Mouse (Mus musculus): ENCODE results near the gene Espnl.
A peak's percentile ranks its signal among the peaks of the same experiment; 100 is the strongest.

Espnl gene

DNA sequence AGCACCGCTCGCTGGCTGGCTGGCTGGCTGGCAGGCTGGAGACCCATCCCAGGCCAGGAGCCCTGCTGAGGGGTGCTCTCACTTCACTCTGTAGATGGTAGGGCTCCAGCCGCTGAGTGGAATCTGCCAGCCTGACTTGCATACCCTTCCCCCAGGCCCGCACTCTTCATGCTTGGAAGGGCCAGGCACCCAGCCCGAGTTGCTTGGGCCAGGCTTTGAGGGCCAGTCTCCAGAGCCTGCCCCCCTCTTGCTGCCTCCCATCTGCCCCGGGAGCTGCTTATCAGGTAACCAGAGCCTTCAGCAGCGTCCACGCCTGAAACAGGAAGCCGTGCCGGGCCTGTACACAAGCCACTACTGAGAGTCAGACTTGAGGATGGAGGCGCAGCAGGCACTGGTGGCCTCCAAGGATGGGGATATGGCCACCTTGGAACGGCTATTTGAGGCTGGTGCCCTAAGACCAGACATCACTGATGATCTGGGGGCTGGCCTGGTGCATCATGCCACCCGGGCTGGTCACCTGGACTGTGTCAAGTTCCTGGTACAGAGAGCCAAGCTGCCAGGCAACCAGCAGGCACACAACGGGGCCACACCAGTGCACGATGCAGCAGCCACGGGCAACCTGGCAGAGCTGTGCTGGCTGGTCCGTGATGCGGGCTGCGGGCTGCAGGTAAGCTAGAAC lies at the start of gene Espnl:
Espnl (plus strand) TSS at position 316 of the 679 bp plus-strand sequence.
- no peak for DNase-seq (ENCODE audit: low spot score in 2 of 2)

DNA sequence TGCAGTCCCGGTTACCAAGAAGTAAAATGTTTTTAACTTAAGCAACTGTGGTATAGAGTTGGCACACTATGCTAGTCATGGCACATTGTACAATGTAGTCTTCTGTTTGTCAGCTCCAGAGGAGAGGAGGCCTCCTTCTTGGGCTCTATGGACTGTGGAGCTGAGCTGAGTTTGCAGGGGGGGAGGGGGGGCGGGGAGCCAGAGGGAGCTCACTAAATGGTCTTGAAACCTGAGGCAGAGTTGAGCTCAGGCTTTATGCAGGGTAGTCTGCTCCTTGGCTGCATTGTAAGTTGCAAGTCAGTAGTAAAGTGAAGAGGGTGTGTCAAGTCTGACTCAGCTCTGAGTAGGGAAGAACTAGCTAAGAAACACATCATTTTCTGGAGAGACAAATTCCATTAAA lies 49.6 kb upstream of the Espnl start:
- DNase-seq (ENCODE audit: low spot score in 2 of 2), result no peak

DNA sequence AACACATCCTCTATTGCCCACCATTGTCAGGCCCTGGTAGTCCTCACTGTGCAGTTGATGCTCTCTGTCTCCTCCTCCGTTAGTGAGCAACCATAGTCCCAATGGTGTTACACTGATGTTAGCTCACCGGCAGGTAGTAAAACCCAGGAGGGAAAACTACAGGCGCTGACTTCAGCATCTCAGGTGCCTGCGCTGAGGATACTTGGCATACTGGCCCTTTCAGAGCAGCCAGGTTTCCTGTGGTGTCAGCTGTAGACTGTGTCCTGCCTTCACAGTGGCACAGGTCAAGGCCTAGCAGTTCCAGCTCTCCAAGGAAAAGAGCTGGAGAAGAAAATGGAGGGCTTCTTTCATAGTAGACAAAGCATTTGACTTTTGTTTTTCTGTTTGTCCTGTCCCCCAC lies 45.3 kb upstream of the Espnl start:
- no peak for DNase-seq (ENCODE audit: low spot score in 2 of 2)

DNA sequence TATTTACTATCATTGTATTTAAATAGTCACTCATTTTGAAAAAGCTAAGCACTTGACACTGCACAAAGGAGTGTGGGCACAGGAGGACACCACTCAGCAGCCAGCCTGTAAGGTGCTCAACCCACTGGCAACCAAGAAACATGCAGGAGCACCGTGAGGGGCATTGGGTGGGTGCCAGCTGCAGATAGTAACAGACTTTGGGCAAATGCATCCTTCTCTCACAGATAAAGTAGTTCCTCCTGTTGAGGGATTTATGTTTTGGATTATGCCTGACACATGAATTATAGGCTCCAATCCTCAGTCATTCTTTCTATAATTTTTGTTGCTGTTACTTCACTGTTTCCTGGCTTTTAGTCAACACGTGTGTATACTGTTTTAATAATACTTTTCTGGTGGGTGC lies 44.4 kb upstream of the Espnl start:
- DNase-seq (ENCODE audit: low spot score in 2 of 2), result no peak

DNA sequence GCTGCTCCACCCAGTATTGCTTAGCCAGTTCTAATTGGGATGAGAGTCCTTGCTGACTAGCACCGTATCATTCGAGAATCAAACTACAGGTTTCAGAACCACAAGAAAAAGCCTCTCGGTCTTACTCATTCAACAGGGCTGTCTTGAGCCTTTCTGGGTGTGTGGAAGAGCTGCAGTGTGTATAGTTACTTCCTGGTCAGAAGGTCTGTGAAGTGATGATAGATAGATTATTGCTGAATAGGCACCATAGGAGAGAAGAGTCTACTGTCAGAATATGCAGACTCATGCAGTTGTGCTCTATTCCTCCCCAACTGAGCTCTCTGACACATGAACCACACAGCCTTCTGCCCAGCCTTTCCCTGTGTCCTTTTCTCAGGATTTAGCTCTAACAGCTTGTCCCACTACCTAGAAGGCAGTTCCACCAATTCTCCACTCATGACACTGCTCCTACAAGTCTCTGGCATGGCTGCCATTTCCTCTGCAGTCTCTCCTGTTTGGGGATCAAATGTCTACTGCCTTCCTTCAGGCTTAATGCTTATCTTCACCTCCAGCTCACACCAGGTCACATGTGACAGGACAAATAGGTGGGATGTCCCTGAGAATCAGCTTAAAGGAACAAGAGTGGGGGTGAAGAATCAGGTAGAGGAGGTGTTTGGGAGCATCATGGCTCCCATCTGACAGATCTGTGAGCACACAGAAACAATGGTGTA lies 43.3 kb upstream of the Espnl start:
- DNase-seq (ENCODE audit: low spot score in 2 of 2), result no peak

DNA sequence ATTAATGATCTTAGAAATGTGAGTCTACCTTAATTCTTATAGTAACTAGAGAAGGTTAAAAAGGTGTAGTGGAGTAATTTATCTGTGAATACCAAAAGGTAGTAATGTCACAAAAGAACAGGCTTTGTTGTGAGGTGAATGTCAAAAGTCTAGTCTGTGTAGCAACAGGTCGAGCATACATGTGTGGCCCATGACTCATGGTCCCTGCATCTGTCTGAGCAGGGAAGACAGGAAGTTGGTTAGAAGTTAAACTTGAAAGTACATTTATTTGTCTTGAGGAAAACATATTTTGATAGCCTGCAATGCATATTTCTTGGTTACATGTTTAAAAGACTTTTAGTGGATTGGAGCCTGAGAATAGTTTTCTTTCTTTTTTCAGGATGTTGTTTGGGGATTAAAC lies 42.7 kb upstream of the Espnl start:
- DNase-seq (ENCODE audit: low spot score in 2 of 2), result no peak

DNA sequence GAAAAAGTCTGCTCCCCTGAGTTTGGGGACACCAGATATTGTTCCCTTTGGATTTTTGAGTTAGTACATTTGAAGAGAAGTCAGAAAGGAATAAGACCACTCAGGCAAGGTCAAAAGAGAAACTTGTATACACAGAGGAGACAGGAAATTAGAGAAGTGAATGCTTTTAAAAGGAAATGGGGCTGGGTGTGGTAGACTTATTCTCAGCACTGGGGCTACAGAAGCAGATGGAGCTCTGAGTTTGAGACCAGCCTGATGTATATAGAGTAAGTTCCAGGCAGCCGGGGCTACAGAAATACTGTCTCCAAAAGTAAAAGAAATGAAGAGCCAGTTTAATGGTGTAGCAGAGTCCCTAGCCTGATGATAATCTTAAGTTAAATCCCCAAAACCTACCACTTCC lies 39.3 kb upstream of the Espnl start:
- no peak for DNase-seq (ENCODE audit: low spot score in 2 of 2)

DNA sequence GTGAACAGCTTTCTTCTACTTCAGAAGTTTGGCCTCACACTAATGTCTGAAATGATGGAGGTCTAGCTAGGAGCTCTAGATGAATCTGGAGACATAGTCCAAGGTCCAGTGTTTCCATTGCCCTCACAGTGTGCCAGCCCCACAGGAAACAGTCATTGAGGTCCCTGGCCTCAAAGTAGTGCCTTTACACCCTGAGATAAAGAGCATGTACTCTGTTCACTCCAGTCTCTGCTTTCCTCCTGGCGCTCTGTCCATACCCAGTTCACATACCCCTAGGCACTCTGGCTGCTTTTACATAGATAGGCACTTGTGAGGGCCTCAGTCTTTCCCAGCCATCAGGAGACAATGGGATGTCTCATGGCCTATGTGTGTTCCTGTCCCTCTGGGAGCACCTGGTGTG lies 32.5 kb upstream of the Espnl start:
- no peak for DNase-seq (ENCODE audit: low spot score in 2 of 2)

DNA sequence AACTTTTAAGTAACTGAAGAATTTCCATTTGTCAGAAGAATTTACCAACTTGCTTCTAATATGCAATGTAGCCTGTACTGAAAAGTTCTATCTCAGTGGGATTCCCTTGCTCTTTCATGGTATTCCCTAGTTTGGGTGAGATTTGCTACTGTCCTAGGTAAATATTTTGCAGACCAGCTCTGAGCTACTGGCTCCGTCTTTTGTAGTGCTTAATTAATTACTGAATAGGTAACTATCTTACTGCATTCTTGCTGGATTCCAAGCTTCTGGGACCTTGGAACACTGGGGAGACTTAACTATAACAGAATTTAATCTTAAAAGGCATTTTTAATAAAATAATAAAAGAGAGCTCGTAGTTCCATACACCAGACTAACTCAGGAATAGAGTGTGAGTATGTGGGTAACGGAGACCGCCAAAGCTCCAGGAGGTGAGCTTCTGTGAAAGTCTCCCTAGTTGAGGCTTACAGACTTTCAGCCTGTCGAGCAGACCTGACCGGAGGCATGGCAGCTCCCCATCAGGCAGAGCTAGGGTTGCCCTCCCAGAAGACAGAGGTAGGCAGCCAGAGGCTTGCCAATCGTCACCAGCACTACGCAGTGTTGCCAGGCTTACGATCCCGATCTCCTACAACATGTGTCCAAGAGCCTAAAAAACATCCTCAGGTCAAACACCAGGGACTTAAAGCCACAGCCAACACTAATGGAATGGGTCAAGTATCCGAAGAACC lies 29.6 kb upstream of the Espnl start:
- no peak for DNase-seq (ENCODE audit: low spot score in 2 of 2)

DNA sequence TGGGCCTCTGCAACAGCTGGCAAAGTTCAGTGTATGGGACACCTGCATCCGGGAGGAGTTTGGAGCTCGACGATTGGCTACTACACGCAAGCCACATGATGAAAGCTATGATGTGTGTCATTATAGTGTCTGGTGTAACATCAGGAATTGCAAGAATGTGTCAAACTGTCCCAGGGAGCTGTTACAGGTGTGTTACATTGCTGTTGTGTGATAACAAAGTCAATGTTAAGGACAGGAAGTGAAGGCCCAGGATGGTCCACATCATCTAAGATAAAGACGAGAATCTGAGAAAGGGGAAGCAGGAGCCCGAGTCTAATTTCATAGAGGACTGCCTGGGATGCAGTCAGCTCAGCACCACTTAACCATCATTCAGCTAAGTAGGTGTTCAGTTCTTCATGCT lies 26.3 kb upstream of the Espnl start:
- no peak for DNase-seq (ENCODE audit: low spot score in 2 of 2)

DNA sequence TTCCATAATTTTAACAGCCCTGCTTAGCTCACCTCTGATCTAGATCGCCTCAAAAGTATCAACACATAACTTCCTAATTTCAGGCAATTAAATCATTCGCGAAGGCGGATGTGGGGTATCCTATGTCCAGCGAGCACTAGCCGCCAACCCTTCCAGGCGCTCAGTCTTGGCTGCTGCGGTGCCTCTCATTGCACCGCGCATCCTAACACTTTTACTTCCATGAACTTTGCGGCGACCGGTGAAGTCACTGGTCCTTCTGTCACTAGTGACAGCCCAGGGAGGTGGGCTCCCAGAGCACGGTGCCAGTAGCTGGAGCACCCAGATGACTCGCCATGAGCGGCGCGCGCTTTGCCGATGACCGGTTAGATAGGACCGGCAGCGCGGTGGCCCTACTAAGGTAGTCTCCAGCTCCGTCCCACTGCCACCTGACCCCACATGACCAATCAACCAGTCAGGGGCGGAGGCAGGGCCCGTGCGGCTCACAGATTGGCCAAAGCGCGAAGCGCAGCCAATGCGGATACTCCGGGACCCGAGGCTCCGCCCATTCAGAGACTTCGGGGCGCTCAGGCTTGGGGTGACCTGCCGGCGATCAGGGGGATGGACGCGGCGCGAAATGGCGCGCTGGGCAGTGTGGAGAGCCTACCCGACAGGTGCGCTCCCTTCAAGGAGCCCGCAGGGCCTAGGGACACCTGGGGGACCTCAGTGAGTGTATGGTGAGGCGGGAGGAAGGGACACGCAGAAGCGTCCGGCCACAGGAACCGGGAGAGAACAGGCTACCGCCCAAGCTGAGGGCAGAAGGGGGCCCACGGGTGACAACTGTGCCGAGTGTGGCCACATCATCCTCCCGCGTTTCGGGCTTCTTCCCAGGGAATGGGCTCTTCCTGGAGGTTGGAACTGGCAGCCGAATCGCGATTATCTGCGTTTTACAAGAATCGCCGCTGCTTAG lies 23.8 kb upstream of the Espnl start, which contains the start of gene Scly:
Scly (plus strand) TSS at position 540 of the 946 bp plus-strand sequence.
- peak; percentile 87 to 96 for DNase-seq (ENCODE audit: low spot score in 2 of 2)

DNA sequence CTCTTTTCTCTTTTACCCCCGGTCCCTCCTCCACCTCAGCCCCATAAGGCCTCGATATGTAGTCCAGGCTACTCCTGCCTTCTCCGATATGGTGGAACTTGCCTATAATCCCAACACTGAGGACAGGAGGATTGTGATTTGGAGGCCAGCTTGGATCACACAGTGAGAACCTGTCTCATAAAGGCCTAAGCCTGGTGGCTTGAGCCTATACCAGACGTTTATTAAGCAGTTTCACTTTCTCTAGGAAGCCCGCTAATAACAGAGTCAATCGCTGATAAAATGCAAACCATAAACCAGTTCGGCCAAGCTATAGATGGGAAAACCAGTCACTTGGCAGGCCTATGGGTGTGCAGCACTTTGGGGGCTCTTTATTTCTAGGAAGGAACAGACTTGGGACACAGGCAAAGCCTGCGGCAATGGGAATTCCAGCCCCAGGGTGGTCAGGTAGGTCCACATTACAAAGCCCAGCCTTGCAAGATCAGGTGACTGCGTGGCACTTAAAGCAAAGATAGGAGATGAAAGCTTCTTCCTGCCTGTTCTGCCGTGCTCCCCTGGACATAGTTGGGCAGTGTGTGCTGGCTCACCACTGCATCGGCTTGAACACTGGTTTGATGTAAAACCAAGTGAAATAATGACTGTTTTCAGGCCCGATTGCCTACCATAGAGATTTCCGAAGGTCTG lies 22.7 kb upstream of the Espnl start:
- DNase-seq (ENCODE audit: low spot score in 2 of 2), result no peak

DNA sequence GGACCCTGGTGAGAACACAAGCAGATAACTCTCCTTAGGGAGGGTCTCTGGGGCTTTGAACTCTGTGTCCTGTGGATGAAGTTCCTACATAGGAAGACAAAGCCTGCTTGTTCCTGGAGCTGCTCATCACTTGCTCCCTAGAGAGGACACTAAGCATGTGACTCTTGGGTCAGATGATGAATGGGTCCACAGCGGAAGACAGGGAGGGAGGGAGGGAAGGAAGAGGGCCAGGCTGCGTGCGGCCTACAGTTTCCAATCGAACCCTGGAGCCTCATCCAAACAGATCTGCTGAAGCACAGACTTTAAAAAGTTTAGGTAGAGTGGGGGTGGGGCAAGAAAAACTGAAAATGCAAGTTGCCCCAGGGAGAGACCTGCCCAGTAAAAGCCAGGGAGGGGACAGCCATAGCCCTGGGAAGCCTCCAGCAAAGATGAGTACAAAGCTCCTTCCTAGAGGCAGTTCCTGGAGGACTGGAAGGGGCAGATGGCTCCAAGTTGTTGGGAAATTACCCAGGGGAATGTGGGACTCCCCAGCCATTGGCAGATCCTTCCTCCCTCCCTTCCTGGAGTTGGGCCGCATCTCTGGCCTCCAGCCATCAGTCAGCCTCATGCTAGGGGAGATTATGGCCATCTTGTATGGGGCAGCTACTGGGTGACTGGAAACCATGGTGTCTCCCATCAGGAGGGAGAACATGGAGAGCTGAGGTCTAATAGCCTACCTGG lies 22.0 kb upstream of the Espnl start:
- no peak for DNase-seq (ENCODE audit: low spot score in 2 of 2)

DNA sequence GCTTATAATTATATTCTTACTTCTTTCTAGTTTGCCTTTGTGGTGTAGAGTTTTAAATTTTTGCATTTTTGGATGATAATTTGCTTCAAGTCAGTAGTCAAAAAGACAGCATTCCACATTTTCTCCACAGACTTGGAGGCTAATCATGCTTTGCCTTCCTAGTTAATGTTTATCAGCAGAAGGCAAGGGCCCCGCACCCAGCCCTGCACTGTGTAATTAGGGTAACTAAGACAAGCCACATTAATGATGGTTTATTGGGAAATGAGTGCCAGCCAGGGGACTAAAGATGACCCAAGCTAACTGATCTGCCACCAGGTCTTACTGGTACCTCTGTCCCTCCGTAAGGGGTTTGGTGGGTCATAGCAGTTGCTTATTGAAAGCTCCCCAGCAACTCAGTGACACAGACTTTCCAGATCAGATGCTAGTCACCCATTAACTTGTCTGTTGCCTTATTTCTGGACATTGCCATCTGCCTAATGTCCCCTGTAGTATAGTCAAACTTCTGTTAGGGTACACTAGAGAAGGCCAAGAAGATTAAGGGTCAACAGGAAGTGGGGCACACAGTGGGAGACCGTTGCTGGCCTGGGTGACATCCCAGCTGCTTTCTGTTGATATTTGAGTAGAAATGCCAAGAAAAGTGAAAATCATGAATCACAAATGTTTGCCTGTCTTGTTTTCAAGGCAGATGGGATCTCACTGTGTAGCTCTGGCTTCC lies 20.5 kb upstream of the Espnl start:
- DNase-seq (ENCODE audit: low spot score in 2 of 2), result no peak

DNA sequence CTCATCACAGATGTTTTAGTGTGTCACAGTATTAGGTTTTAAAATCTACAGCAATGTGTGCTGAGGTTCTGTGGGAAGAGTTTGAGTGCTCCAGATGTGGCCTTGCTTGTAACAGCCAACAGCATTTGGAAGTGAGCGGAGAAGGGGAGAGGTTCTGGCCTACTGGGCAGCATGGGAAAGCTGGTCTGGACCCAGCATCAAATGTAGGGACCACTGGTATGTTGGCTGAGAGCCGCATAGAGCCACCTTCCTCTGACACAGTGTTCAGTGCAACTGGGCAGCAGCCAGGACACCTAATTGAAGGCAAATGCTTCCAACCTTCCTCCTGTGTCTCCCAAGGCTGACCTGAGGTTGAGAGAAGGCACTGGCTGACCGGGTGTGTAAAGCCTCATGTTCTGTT lies 19.9 kb upstream of the Espnl start:
- no peak for DNase-seq (ENCODE audit: low spot score in 2 of 2)

DNA sequence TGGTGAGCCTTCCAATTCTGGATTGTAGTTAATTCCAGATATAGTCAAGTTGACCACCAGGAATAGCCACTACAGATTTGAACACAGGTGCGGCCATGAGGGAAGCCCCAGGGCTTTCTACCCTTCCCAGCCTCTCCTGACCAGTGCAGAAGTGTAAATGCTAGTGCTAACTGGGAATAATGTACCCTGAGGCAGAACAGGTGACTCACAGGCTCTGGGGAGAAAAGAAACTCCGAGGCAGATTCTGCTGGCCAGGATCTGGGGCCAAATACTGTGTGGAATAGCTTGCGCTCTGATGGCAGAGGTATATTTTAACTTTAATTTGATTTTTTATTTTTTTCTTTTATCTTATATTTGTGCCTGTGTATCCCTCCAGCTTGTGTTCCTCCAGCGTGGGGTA lies 17.3 kb upstream of the Espnl start:
- DNase-seq (ENCODE audit: low spot score in 2 of 2), result no peak

DNA sequence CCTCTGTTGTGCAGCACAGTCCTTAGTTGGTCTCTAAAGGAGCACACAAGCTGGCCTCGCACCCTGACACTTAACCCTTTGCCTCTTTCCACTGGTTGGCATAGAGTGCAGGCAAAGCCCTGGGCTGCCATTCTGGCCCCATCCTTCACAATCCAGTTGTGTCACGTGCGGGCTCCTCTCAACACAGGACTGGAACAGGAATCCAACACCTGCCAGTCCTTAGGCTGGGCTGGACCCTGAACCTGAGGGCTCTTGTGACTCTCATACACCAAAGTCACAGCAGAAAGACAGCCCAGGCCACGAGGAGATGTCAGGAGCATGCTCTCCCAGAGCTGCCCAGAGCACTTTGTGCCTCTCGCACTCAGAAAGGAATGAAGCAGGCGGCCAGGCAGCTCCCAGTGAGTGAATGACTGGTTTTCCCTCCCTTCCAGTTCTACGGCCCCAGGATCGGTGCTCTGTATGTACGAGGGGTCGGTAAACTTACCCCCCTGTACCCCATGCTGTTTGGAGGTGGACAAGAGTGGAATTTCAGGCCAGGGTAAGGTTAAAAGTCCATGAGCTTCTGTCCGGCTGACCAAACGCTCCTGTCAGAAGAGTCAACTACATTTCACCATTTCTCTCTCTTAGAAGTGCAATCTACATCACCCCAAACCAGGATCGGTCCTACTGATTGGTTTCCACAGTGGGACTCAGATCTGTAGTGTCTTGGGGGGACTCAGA lies 12.3 kb upstream of the Espnl start:
- no peak for DNase-seq (ENCODE audit: low spot score in 2 of 2)

DNA sequence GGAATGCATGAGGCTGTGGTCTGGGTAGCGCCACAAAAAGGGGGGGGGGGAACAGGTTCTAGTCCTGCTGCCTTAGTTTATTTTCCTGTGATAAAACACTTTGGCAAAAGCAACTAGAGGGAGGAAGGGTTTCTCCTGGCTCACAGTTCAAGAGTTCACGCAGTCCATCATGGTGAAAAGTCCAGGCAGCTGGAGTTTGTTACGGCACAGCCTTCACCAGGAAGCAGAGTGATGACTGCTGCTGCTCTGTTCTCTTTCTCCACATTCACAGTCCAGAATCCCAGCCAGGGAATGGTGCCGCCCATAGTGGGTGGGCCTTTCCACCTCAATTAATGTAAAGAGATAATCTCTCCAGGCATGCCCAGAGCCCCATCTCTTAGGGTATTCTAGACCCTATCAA lies 9.6 kb upstream of the Espnl start:
- no peak for DNase-seq (ENCODE audit: low spot score in 2 of 2)

DNA sequence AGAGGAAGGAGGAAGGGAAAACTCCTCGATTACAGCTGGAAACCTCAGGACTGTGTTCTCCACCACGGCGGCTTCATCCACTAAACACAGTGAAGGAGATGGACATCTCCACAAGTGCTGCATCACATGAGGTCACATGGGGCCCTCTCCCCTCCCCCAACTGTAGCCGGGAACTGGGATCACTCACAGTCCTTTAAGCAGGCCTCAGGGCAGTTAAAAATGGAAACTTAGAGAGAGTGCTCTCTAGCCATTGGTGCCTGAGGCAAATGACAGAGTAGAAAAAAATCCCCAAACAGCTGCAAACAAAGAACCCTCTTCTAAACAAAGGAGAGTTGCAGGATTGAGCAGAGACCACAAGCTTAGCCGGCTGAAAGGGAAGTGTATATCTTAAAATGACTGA lies 8.6 kb upstream of the Espnl start:
- no peak for DNase-seq (ENCODE audit: low spot score in 2 of 2)

Data from left cerebral cortex, adult 9 months (tissue).